Mouse (Mus musculus) cerebellum, postnatal 4 days (tissue): ENCODE measurements at regions not wholly inside any gene's neighbourhood (a gene's known extent, or its start where the extent isn't known, plus 50 kb on each side); places are given as distances from the start of the nearest gene placed in this dataset.

Experiments
- DNase-seq, 2 experiments: peaks; one replicate each; pipeline ENCODE4 v3.0.0; 2022; ENCODE audit warnings: low spot score in 2 of 2, mixed read lengths in 1 of 2

DNA sequence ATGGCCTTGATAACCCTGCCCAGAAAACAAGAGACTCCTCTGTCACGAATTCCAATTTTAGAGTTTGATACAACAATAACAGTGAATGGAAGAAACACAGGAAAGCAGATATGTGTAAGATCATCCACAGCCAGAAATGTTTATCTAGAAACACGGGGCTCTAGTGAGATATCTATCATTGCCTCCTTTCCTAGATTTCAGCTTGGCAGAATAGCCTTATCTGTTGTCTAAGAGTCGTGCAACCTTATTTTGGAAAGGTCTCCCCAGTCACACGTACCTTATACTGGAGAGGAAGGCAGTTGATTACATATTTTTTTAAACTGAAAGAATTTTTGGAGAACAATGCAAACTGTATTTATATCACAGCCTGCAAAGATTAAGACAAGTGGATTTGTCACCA, 61.6 kb downstream of the Gm10295 start:
- no peak for DNase-seq

DNA sequence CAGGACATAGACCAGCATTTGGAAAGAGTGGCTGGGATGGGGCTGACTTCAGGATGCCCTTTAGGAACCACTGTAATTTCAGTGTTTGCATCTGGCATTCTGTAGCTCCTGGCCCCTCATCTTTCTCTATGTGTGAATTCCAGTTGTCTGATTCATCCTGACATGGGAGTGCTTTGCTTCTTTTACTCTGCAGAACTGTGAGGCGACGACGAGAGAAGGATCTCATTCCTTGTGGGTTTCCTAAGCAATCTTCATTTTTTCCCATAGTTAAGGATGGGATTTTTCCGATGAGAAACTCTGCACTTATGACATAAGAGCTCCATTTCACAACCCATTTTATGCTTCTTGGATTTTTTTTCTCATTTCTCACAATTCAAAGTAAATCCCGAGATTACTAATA, 62.0 kb downstream of the Gm10295 start:
- DNase-seq = no peak

DNA sequence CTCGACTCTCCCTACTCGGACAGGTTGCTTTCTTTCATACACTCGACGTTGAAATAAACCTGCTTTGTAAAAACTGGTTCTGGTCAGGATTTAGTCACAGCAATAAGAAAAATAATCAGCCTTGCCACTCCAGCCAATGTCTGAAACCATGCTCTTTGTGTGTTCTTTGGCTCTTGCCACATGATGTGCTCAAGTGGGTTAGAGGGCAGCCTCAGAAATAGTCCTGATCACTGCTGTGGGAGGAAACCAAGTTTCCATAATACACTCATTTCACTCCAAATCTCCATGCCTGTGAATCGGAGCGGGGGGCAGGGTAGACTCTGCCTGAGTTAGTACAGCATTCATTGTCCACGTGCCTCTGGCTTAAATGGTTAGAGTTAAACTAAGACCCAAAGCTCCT, 63.8 kb downstream of the Gm10295 start:
- no peak for DNase-seq

DNA sequence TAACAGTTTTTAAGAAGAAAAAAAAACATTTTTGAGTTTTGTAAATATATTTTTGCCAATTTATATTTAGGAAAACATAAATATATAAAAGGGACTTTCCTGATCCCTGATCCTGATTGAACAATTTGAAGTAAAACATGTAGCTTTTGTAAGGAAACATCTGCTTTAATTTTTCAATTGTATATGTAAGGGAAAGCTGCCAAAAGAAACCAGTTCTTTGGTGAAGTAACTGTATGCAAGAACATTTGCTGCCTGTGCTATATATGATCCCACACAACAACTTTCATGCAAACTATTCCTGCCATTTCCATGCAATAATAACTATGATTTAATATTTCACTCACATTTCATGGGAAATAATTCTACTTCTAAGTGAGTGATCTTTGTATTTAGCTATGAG, 67.0 kb downstream of the Gm10295 start:
- DNase-seq = no peak

DNA sequence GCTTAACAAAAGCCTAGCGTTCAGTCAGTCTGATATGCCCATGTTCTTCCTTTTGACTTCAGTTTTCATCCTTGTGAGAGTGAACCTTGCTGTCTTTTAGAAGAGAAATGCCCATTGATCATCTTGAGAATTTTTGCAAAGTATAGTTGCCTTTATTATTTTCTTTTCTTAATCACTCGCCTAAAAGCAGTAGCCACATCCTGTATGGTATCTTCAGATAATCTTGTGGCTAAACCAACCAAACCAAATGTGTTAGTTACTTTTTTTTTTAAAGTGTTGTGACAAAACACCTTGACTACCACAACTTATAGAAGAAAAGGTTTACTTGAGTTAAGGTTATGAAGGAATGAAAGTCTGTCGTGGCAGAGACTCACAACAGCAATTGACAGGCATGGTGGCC, 67.9 kb downstream of the Gm10295 start:
- DNase-seq = no peak

DNA sequence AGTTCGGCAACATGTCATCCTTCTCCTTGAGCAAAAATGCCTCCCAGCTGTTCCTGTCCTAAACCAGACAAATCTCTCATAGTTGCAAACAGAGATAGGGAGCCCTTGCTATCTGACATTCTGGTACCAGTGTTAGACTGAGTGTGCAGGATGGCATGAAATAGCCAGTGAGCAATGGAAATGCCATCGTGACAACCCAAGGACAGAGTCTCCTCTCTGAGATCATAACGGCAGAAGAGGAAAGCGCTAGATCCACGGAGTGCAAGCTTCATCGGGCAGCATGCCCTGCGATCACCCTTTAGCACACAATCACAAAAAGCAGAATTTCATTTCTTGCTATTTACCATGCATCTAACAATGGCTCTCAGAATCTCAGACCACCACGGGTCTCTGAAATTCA, 85.2 kb downstream of the Gm10295 start:
- no peak for DNase-seq

DNA sequence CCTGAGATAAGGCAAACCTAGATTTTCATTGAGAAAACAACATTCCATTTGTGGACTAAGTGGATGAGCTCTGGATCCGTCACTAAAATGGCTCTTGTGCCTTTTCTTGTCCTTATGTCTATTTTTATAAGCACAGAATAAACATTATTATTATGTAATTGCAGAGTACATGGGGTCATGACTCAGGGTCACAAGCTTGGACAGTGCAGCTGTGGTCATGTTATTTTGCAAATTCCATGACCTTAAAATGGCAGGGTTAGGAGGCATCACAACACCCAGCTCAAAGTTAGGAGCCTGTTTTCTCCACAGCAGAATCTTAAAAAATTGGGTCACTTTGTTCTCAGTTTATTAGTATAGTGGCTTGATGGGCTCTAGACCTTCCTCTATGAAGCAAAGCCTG, 87.2 kb downstream of the Gm10295 start:
- DNase-seq = no peak

DNA sequence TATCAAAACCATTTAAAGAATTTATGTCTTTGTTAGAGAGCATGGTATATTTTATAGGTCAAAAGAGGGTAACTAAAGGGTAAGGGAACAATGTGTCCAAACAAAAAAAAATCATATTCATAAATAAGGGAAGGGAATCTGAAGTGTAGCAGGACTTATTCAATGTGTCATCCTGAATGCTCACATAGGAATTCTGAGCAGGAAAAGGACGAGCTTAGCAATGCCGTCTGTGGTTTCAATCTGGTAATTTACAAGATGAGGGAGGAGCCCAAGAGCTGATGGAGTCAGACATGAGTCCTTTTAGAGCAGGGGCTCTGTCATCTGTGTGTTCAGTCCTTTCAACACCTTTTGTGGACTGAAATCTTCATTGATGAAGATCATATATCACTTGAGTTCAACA, 101.6 kb downstream of the Gm10295 start:
- DNase-seq = no peak

DNA sequence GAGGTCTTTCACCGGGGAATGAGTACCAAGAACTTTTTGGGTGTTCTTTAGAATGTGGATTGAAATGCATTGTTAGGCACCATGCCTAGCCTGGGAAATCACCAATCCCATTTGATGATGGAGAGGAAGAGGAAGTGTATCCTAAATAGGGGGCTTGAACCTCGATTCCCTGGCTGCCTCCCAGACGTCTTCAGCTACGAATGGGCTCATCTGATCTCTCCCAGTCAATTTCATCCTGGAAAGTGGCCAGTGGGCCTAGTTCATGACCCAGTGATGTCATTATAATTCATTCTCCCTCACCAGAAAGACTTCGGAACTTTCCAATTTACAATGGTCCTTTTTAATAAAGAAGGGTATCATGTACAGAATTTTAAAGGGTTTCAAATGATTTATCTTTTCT, 102.1 kb downstream of the Gm10295 start:
- no peak for DNase-seq

DNA sequence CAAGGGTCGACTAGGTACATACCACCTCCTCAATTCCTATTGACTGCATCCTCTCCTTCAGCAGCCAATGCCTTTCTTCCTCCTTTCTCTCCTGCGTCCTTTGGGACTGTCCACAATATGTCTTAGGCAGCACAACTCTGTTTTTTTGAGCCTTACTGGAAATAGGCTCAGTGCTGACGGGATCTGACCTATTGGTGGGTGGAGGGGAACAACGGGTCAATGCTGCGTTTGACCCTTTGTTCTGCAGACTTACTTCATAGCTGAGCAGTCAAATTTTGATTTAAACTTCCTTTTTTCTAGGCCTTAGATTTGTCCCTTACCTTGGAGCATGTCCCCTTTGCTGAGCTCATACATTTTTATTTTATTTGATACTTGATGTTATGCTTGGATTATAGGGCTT, 103.4 kb downstream of the Gm10295 start:
- no peak for DNase-seq

DNA sequence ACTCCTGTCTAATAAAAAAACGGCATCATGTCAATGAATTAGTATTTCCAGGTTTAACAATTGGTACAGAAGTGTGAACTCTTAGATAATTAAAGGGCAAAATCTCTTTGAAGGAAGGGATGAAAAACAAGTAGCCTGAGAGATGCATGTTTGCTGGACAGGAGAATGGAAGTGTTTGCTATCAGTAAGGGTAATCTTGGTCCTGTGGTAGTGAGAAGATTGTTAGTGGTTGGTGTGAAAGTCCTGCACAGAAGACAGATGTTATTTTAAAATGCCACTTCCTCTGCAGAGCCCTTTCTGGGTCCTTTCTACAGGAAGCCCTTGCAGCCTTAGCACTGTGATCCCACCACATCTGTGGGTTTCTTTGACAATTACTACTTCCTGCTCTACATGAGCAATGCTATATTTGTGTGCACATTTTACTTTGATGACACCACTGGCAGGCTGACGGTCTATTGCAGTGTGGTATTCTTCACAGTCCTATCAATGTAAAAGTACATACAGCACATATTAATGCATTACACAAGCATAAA, 108.8 kb downstream of the Gm10295 start:
- no peak for DNase-seq

DNA sequence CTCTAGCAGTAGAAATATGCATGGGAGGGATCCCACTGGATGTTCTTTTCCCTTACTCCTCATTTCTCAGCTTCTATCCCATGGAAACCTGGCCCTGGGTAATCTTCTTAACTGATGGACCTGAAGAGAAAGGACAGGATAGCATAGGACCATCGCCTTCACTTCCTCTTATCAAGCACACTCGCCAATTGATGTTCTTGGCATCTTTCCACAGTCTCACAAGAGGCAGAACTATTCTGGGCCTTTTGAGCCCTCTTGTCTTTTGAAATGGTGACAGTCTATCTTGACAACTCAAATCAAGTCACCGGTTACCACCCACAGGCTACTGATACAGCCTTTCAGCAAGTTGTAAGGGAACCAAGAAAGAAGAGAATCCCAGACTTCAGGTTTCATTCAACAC, 112.1 kb downstream of the Gm10295 start:
- no peak for DNase-seq

DNA sequence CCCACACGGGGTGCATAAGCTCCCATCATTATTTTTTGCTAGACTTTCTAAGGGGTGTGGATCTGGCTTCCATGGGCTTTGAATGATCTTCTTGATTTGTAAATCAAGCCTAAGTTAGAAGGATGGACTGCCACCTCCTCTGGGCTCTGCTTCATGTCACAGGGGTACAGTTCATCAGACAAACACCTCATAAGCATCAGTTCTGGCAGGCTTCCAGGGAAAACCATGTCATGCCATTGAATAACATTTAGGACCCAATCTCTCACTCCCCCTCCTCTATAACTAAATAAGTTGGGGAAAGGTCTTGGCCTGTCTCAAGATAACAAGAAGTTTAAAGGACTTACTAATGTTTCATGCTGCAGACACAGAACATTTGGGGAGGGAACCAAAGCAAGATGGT, 115.0 kb downstream of the Gm10295 start:
- DNase-seq = no peak

DNA sequence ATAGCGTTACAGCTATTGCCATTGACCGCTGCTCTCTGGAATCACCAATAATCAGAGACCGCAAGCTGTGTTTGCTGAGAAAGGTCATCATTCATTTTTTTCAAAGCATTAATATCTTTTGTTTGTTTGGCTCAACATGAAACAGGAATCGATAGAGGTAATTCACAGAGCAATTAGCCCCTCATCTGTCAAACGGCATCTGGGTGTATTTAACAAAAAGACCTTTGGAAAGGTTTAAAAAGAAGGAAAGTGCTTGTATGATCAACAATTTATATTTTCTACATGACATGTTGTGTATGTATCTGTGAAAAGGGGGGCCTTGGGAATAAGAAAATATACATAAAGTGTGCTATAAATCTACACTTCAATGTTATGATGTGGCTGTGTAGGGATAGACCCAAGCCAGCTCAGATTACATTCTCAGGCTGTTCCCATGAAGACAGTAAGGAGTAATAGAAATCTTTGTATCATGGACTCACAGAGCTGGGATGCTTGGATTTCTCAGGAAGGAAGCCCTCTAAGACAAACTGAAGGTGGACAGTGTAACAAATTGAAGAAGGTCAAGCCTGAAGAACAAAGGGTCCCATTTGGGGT, 117.0 kb downstream of the Gm10295 start:
- DNase-seq = no peak

DNA sequence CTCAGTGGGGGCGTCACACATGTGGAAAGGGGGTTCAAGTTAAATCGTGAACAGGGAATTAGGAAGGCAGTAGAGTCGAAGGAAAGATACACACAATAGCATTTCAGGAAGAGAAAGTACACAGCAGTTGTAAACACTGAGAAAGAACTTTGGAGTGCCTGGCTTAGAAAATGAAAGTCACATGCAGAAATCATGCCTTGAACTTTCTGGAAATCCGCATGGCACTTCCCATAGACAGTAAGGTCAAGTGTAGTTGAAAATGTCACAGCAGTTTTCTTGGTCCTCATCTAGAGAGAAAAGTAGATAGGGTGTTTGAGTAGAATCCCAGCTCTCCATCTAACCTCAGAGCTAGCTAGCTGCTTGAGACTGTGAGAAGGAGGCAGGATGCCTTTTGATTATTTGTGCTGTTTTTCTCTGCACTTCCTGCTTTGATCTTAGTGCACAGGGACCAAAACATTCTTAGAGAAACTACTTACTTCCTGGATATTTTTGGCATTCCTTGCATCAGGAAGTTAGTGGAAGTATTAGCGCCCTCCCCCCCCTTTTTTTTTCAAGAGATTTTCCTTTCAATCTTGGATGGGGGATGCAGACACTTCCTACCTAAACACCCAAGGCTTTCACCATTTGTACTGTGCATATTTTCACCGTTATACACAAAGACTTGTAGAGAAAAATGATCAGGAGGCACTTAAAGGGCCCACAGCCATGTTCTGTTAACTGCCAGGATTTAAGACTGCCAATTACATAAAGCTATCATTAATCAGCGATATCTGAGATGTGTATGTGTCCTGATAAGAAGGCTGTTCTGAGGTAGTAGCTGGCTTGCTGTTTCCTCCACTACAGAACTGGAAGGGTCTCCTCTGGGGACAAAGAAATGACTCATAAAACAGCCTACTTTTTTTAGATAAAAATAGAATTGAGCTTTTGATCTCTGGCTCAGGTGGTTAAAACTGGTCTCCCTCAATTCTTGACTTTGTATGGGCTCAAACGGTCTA, 118.2 kb downstream of the Gm10295 start:
- DNase-seq = no peak

DNA sequence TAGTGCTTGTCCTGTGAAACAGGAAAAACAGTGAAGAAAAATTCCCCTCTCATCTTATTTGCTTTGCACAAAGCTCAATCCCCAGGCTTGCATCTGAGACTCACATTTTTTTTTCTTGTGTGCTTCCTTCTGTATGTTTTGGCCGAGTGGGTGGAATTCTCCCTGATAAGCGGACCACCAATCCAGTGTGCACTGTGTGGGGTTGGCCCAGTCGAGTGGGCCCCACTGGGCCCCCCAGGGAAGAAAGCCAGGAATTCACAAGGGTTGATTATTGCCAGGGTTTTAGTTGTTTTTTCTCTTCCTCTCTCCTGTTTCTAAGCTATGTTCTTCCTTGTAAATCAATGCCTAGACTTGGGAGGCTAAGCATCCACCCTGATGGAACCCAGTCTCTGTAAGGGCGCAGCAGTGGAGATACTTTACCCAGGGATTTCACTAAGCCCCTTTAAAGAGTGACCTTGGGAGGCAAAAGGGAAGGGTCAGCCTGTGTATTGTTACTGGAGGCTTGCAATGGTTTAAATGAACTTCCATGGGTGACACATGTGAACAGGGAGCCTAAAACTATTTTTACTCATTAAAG, 120.3 kb downstream of the Gm10295 start:
- DNase-seq = no peak

DNA sequence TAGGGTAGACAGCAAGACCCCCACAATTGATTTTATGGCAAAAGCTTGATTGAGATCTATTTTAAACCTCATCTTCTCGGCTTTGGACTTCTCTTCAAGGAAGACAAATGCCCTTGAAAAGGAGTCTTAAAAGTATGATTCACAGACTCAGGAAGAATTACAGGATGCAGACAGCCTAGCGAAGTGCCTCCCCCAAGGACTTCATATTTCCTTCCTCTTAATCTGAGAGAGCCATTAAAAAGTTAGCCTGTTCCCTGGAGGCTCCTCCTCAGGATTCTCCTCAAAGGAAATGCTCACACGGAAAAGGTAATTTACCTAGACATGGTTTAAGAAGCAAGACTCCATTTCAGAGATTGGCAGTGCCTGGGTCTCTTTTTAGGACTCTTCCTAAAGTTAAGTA, 122.1 kb downstream of the Gm10295 start:
- DNase-seq = no peak

DNA sequence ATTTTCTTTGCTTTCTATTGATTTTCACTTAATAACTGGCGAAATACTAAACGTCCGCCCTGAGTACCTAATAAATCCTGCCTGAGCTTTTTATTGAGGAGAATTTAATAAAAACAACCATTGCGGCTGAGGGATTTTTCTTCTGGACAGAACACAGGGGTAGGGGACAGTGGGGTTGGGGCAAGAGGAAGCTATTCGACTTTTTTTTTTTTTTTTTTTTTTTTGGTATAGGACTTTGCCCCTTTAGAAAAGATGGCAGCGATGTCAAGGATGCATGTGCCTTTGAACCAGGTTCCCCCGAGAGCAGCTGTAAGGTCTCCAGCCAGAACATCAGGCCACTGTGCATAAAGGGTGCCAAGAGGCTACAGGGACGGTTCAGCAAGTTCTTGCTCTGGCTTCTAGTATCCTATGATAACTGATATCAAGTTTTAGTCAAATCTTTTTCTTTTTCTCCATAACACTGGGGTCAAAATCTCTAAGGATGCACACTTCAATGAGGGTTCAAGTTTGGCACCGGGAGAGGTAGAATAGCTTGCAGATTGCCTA, 126.9 kb downstream of the Gm10295 start:
- DNase-seq = no peak

DNA sequence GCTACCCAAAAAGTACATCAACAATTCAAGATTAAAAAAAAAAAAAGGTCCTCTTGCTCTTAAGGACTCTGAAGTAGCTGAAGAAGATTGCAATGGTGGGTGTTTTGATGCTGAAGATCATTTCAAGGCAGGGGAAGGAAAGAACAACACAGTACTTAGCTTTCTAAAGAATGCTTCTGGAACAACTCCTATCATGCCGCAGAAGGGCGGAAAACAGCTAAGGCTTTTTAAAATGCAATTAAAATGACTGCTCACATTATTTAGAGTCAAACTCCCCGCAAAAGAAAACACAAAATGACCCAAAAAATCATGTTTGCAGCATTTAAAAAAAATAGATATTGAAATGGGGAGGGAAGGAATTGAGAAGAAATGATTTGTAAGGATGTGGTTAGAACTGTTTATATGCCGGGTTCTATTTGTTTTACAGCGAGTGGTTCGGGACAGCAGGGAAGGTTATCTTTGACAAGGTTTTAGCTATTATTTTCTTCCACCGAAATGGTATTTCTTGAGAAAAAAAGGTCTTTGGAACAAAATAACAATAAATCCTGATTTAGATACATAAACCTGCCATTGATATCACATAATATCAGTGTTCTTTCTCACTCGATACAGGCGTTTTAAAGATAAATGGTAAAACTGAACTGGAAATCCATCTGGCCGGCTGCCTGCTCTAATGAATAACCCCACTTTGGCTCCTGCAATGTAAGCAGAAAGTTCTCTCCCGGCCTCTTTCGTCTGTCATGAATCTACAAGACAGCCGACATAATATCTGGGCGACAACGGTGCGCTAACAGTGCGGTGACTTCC, 127.6 kb downstream of the Gm10295 start:
- DNase-seq = no peak

DNA sequence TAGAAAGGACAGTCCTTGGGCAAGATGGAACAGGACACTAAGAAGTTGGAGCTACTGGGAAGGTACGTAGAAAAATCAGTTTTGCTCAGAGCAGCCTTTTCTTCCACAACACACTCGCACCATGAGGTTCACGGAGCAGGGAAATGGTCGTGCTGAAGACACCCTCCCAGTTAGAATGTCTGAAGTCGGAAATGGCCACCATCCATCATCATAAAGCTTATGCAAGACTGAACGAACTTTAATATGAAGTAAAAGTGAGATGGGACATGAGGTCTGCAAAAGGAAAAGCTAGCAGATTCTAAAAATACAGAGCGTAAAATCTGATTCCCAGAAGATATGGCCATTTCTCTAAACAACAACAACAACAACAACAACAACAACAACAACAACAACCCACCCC, 133.9 kb downstream of the Gm10295 start:
- DNase-seq = no peak

DNA sequence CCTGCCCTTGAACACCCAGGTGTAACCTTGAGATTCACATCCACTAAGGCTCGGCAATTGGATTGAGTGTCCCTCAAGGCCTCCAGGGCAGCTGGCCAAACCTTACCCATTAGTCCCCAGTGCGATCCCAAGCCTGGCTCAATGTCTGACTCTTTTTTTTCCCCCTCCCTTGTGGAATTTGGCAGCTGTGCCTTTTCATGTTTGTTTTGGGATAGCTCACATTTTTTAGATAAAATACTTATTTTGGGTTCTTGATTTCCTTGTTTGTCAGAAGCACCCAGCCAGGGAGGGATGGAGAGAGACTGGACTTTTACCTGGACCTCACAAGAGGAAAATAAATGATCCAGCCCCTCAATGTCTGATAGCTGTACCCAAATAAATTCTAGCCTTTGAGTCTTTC, 134.5 kb downstream of the Gm10295 start:
- no peak for DNase-seq
